Mouse (Mus musculus): ENCODE measurements at regions not wholly inside any gene's neighbourhood (a gene's known extent, or its start where the extent isn't known, plus 50 kb on each side); places are given as distances from the start of the nearest gene placed in this dataset.

DNA sequence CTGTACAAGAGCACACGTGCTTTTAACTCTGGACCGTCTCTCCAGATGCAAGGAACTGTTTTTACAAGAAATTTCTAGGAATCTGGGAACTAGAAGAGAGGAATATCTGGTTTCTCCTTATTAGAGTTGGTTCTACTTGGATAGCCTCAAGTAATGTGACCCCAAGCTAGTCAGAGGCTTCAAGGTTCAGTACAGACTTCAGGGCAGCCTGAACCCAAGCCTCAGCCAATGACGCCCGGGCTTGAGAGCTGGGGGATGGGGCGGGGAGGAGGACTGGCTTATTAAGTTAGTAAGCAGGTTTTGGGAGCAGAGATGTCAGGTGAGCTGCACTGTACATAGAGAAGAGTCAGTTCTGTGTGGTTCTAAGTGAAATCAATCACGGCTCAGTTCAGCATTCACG is 54.5 kb downstream of the Hoxa1 start:
- TF ChIP-seq MXI1 (IDR thresholded peaks at IDR 0.05; ENCODE audit: low read depth, low read length) (no peak), NRF1 (IDR thresholded peaks at IDR 0.05; ENCODE audit: insufficient read depth, low read depth, low read length, poor library complexity, severe bottlenecking) (no peak), EP300 (IDR thresholded peaks at IDR 0.05; ENCODE audit: low read depth in 1 of 2, low read length in 2 of 2) (no peak), CTCF (IDR thresholded peaks at IDR 0.05 in 2 of 3, conservative IDR thresholded peaks at IDR 0.05 in 1 of 3; ENCODE audit: control insufficient read depth in 1 of 3, insufficient read depth in 1 of 3, low read depth in 2 of 3, low read length in 3 of 3, poor library complexity in 1 of 3, severe bottlenecking in 1 of 3) (no peak)

Measured in MEL (cell line).